Mouse (Mus musculus) thymus, postnatal 4 days (tissue): ENCODE measurements around the gene Pdia3.
A peak's percentile ranks its signal among the peaks of the same experiment; 100 is the strongest.
"Not testable (repeated sequence)": the region's sequence is repeated elsewhere in the genome, so short reads cannot be mapped to it uniquely, and the experiment has no call there.

Experiments
- DNase-seq: peaks from one replicate; pipeline ENCODE4 v3.0.0; 2021

Pdia3 gene

DNA sequence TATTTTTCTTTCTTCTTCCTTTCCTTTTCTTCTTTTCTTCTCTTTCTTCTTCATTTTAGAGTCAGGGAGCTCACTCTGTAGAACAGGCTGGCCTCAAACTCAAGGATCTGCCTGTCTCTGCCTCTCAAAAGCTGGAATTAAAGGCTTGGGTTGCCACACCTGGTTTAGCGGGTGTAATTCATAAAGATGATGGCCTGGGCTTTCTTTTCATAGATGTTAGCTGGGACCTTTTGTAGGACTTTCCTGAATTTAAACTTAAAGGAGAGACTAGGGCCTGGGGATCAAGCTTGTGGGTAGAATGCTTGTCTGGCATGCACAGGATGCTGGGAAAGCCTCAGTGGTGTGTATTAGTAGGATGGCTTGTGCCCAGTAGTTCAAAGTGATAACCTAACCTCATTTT lies 30.6 kb downstream of the Pdia3 start, which contains the start of gene Ell3:
Gene Ell3, minus strand, starts transcription at position 101 of the 400 bp plus-strand sequence.
- no peak for DNase-seq

- no peak for DNase-seq
These were observed 31.5 kb downstream of the Pdia3 start for GRCm38 (mm10) chr2:121445117-121445516.

GRCm38 (mm10) chr2:121446506-121446905 lies 32.9 kb downstream of the Pdia3 start:
- no peak for DNase-seq

DNA sequence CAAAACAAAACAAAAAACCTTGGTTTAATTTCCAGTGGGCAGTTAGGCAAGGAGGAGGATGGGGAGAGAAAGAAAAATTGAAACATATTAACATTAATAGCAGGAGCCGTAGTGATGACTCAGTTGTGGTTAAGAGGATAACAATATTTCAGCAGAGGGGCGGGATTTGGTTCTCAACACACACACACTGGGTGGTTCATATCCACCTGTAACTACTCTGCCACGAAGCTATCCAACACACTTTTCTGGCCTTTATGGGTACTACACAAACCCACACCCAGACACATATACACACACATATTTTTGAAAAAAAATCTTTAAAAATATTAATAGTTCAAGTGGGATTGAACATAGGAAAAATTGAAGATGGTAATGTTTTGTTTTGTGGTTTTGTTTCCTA lies 33.4 kb downstream of the Pdia3 start:
- DNase-seq: no peak

DNA sequence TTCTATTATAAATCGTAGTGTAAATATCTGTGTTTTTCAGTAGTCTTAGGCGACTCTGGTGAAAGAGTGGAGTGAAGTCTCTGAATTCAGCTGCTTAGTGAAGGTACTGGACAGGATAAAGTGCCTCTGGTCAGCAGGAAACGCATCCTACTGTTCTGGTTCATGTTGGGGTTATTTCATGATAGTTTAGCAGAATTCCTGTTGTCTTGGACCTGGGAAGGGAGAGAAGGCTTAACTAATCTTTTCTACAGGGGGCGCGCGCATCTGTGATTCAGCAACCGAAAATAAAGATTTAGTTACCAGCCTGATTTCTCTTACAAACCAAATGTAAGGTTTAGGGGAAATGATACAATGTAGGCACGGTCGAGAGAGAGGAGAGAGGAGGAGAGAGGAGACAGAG lies 34.6 kb downstream of the Pdia3 start:
- peak; percentile 66 for DNase-seq

DNA sequence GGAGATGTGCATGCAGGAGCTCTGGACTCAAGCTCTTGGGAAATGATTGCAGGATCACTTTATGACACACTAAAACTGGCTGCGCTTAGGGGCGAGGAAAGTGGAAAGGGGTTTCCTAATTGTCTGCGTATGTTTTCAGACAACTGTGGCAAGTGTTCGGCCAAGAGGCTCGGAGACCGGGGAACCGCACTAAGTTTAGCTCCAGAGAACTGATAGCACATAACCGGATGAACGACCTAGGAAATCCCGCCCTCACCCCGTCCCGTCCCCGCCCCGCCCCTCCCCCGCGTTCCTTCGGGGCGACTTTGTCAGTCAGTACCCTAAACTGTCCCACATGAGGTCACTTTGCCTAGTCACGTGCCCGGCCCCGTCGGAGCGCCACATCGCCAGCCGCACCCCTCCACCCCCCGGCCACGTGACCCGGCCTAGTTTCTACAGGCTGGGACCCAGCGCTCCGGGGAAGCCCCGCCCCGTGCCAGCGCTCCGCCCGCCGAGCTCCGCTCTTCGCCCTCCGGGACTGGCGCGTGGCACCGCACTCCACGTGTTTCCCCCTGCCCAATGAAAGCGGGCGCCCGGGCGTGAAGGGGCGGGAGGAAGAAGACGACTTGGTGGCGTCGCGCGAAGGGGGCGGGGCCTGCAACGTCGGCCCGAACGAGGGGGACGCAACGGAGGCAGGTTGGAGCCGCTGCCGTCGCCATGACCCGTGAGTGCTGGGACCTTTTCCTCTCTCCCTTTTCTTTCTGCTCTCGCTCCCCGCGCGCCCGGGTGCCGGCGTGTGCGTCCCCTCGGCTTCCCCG lies 35.4 kb downstream of the Pdia3 start, which contains the start of gene Serf2:
Gene Serf2, plus strand, starts transcription at position 457 of the 797 bp plus-strand sequence.
- peak; percentile 99 for DNase-seq

- DNase-seq: no peak
These were observed 36.0 kb downstream of the Pdia3 start for GRCm38 (mm10) chr2:121449545-121450011.

GRCm38 (mm10) chr2:121450093-121450492 lies 36.5 kb downstream of the Pdia3 start:
- DNase-seq: no peak

GRCm38 (mm10) chr2:121452361-121452760 lies 38.8 kb downstream of the Pdia3 start:
- no peak for DNase-seq

GRCm38 (mm10) chr2:121452990-121453389 lies 39.4 kb downstream of the Pdia3 start, which contains the start of gene Hypk:
Hypk (plus strand) TSS chr2:121453290.
- no peak for DNase-seq

GRCm38 (mm10) chr2:121453917-121454316 lies 40.3 kb downstream of the Pdia3 start:
- no peak for DNase-seq

- no peak for DNase-seq
These were observed 42.0 kb downstream of the Pdia3 start for GRCm38 (mm10) chr2:121455534-121455933.

- peak; percentile 90 for DNase-seq
These were observed 43.4 kb downstream of the Pdia3 start, which contains the start of gene Serinc4 for GRCm38 (mm10) chr2:121456692-121457642. Serinc4 (minus strand) TSS chr2:121456781.

GRCm38 (mm10) chr2:121460071-121460470 lies 46.5 kb downstream of the Pdia3 start:
- no peak for DNase-seq

DNA sequence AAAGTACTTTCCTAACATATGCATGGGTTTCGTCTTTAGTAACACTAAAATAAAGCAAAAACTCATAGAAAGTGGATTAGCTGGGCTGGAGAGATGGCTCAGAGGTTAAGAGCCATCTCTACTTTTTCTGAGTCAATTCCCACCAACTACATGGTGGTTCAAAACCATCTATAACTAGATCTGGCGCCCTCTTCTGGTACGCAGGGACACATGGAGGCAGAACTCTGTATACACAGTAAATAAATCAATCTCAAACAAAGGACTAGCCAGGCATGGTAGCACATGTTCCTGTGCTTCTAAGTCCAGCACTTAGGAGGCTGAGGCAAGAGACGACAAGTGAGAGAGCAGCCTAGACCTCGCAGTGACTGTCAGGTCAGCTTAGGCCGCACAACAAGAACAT lies 55.4 kb downstream of the Pdia3 start:
- DNase-seq: not testable (repeated sequence)

GRCm38 (mm10) chr2:121472783-121473182 lies 59.2 kb downstream of the Pdia3 start:
- not testable (repeated sequence) for DNase-seq

GRCm38 (mm10) chr2:121473301-121474179 lies 60.0 kb downstream of the Pdia3 start, which contains the start of gene Mfap1b:
Mfap1b (minus strand) TSS chr2:121474067.
- DNase-seq: peak; percentile 78

DNA sequence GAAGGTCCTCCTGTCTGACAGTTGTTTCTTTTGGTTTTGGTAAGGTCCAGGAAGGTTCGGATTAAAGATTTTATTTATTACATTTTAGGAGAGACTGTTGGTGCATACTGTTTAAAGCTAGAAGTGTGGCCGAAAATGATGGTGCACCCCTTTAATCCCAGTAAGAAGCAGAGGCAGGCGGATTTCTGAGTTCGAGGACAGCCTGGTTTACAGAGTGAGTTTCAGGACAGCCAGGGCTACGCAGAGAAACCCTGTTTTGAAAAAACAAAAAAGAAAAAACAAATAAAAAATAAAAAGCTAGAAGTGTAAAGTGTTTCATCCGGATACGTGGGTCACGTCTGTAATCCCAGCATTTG lies 60.6 kb downstream of the Pdia3 start:
- DNase-seq: no peak

GRCm38 (mm10) chr2:121475306-121475705 lies 61.7 kb downstream of the Pdia3 start:
- DNase-seq: not testable (repeated sequence)

- no peak for DNase-seq
These were observed 64.1 kb downstream of the Pdia3 start for GRCm38 (mm10) chr2:121477491-121478266.

DNA sequence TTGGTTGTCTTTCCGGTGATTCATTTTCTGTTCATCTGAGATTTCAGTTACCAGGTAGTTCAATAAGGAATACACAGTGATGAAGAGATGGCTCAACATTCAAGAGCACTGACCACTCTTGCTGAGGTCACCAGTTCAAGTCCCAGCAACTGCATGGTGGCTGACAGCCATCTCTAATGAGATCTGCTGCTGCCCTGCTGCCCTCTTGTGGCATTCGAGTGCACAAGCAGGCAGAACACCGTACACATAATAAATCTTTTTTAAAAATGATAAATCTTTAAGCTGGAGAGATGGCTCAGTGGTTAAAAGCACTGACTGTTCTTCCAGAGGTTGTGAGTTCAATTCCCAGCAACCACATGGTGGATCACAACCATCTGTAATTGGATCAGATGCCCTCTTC lies 66.9 kb downstream of the Pdia3 start:
- peak; percentile 60 for DNase-seq
